Mouse (Mus musculus) midbrain, embryonic 14.5 days (tissue): ENCODE results near the gene Cbfa2t2. TPM values are rescaled to one million over a fixed set of nuclear protein-coding genes. Genes with fewer than 3 reads are reported as not detected.
A peak's percentile ranks its signal among the peaks of the same experiment; 100 is the strongest.

ENCODE experiments used
- ATAC-seq: fragments of 200-750 bp; cut with Nextera tagmentation; 2 replicates; pipeline ENCODE4 v1.8.0; 2017; ENCODE audit warnings: moderate number of reproducible peaks, moderate library complexity; ENCODE audit not compliant: low FRiP score, low TSS enrichment
- DNase-seq: peaks from one replicate; pipeline ENCODE4 v3.0.0-alpha.2; 2015
- H3K27ac ChIP-seq: fragments of 300-500 bp; sonication (generic); replicated peaks from 2 replicates; pipeline ENCODE4 v1.5.1; 2014; ENCODE audit warnings: mild to moderate bottlenecking, low read depth, low read length, moderate library complexity
- H3K27me3 ChIP-seq: fragments of 300-500 bp; sonication (generic); 2 replicates; pipeline ENCODE4 v1.6.1; 2014; ENCODE audit warnings: low read length, control low read depth, mixed read lengths; ENCODE audit not compliant: control insufficient read depth, insufficient read depth
- H3K36me3 ChIP-seq: fragments of 300-500 bp; sonication (generic); 2 replicates; pipeline ENCODE4 v1.6.1; 2014; ENCODE audit warnings: low read length, control low read depth; ENCODE audit not compliant: control insufficient read depth, insufficient read depth
- H3K4me1 ChIP-seq: fragments of 300-500 bp; sonication (generic); 2 replicates; pipeline ENCODE4 v1.6.1; 2014; ENCODE audit warnings: mild to moderate bottlenecking, antibody characterized with exemption, low read length, control low read depth; ENCODE audit not compliant: control insufficient read depth, insufficient read depth
- H3K4me2 ChIP-seq: fragments of 300-500 bp; sonication (generic); 2 replicates; pipeline ENCODE4 v1.6.1; 2014; ENCODE audit warnings: mild to moderate bottlenecking, low read length, moderate library complexity
- H3K4me3 ChIP-seq: fragments of 300-500 bp; sonication (generic); replicated peaks from 2 replicates; pipeline ENCODE4 v1.5.1; 2014; ENCODE audit warnings: low read depth, low read length
- H3K9ac ChIP-seq: fragments of 300-500 bp; sonication (generic); replicated peaks from 2 replicates; pipeline ENCODE4 v1.6.1; 2014; ENCODE audit warnings: mild to moderate bottlenecking, low read length, moderate library complexity
- H3K9me3 ChIP-seq: fragments of 300-500 bp; sonication (generic); 2 replicates; pipeline ENCODE4 v1.6.1; 2016; ENCODE audit warnings: low read length, control low read depth, mixed read lengths; ENCODE audit not compliant: control insufficient read depth
- WGBS: fragments of 180-500 bp; shearing (Covaris S2); extraction: QIAGEN DNeasy Blood & Tissue Kit; methylation state at CpG from one replicate; pipeline ENCODE4 v1.1.7; 2014; 5-methylcytosine and 5-hydroxymethylcytosine counted together
- polyA plus RNA-seq: library from polyadenylated mRNA; unstranded; fragments of >200 nt; fragmentation: Nextera tagmentation; extraction: Ambion mirVana; gene quantifications from 2 replicates; pipeline ENCODE4 v1.2.1, GENCODE M21; 2014

Gene Cbfa2t2
- polyA plus RNA-seq: 45.5 and 65.6 TPM in 2 replicates

DNA sequence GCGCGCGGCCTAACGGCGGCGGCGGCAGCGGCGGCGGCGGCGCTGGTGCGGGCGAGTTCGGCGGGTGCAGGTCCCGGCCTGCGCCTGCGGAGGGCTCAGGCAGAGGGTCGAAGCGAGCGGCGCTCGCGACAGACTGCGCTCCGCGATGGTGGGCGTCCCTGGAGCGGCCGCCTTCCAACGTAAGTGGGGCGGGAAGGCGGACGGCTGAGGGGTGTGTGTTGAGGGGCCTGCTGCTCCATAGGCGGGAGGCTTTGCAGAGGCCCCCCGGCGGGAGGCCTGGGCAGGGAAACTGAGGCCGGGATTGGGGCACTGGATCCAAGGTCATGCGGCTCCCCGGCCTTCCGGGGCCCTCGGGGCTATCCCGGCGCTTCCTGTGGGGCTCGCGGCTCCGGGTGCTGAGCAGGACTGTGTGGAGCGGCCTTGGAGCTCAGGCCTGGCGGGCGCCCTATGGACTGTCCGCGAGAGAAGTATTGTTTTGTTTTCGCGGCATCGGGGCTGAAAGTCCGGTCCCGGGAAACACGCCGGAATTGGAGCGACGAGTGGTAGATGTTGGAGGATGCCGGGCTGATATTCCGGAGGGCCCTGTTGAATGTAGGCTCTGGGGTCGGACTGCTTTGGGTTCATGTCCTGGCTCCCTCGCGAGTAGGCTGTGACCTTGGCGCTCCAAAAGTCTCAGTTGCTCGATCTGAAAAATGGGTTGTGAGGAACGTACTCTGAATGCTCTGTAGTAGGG lies at the start of gene Cbfa2t2:
TSS of gene Cbfa2t2 (plus strand) at position 24 of the 733 bp plus-strand sequence.
- peak; percentile 72 for DNase-seq
- peak within 1 kb of the TSS; percentile 73 for H3K9ac ChIP-seq
- H3K4me2 ChIP-seq: peak within 1 kb of the TSS; percentile 71
- peaks cover 19% of the 10 kb centered on the region for H3K4me1 ChIP-seq
- peak within 1 kb of the TSS; percentile 88 for H3K27ac ChIP-seq
- no peaks in the 10 kb centered on the region for H3K27me3 ChIP-seq
- H3K36me3 ChIP-seq: no peaks in the 10 kb centered on the region
- H3K9me3 ChIP-seq: no peaks in the 10 kb centered on the region
- peak within 1 kb of the TSS; percentile 58 for H3K4me3 ChIP-seq
- peak; percentile 91 for ATAC-seq
- WGBS: under 1% methylated on average over 49 of the region's 70 CpGs

GRCm38 (mm10) chr2:154390180-154390964 lies 45.9 kb upstream of the Cbfa2t2 start:
- H3K27ac ChIP-seq: no peak overlapping the region
- no peaks in the 10 kb centered on the region for H3K36me3 ChIP-seq
- H3K4me2 ChIP-seq: no peak overlapping the region
- DNase-seq (no peak), ATAC-seq (no peak)
- WGBS: 86% methylated on average over 11 of the region's 11 CpGs
- H3K4me1 ChIP-seq: no peaks in the 10 kb centered on the region
- no peak overlapping the region for H3K4me3 ChIP-seq
- H3K9me3 ChIP-seq: no peaks in the 10 kb centered on the region
- no peaks in the 10 kb centered on the region for H3K27me3 ChIP-seq
- H3K9ac ChIP-seq: no peak overlapping the region

GRCm38 (mm10) chr2:154394602-154395001 lies 41.7 kb upstream of the Cbfa2t2 start:
- no peak for DNase-seq
- ATAC-seq: no peak
- H3K27me3 ChIP-seq: no peaks in the 10 kb centered on the region
- H3K9me3 ChIP-seq: no peaks in the 10 kb centered on the region
- no peak overlapping the region for H3K4me2 ChIP-seq
- 79% methylated on average over 3 of the region's 3 CpGs for WGBS
- H3K9ac ChIP-seq: no peak overlapping the region
- no peaks in the 10 kb centered on the region for H3K4me1 ChIP-seq
- no peak overlapping the region for H3K27ac ChIP-seq
- no peaks in the 10 kb centered on the region for H3K36me3 ChIP-seq
- H3K4me3 ChIP-seq: no peak overlapping the region

- 85% methylated on average over 2 of the region's 2 CpGs for WGBS
- ATAC-seq (no peak), DNase-seq (no peak)
- Histone ChIP-seq H3K4me1 (no peaks in the 10 kb centered on the region), H3K27me3 (no peaks in the 10 kb centered on the region), H3K4me2 (no peak overlapping the region), H3K4me3 (no peak overlapping the region), H3K9ac (no peak overlapping the region), H3K36me3 (no peaks in the 10 kb centered on the region), H3K27ac (no peak overlapping the region), H3K9me3 (no peaks in the 10 kb centered on the region)
Observed at GRCm38 (mm10) chr2:154396529-154396928, 39.8 kb upstream of the Cbfa2t2 start.

DNA sequence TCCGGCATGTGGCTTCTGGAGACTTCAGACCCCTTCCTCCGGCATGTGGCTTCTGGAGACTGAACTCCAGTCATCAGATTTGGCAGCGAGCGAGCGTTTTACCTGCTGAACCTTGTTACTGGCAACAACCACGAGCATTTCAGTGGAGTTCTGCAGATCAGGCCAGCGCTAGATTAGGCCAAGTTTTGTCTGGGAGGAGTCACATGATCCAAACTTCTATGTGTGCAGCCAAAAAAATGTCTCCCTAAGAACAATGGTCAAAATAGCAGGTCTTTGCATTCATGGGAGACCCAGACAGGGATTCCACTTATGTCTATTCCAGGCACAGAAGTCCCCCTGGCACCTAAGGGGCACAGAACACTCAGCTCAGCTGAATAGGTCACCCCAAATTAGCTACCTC lies 38.0 kb upstream of the Cbfa2t2 start:
- H3K27me3 ChIP-seq: no peaks in the 10 kb centered on the region
- H3K36me3 ChIP-seq: no peaks in the 10 kb centered on the region
- H3K9me3 ChIP-seq: no peaks in the 10 kb centered on the region
- WGBS: 88% methylated on average over 7 of the region's 7 CpGs
- ATAC-seq (no peak), DNase-seq (no peak)
- H3K4me3 ChIP-seq: no peak overlapping the region
- no peak overlapping the region for H3K27ac ChIP-seq
- H3K4me2 ChIP-seq: no peak overlapping the region
- H3K4me1 ChIP-seq: 0 out of 2 replicates have a peak, but pooled peaks cover 4% of the 10 kb centered on the region
- no peak overlapping the region for H3K9ac ChIP-seq

- Histone ChIP-seq H3K4me3 (no peak overlapping the region), H3K36me3 (no peaks in the 10 kb centered on the region), H3K27me3 (no peaks in the 10 kb centered on the region), H3K4me1 (0 out of 2 replicates have a peak, but pooled peaks cover 4% of the 10 kb centered on the region), H3K9me3 (no peaks in the 10 kb centered on the region), H3K9ac (no peak overlapping the region), H3K4me2 (no peak overlapping the region), H3K27ac (0 out of 2 replicates have a peak overlapping the region, but pooled peaks have one; percentile 37)
- peak; percentile 41 for DNase-seq
- 85% methylated on average over 2 of the region's 2 CpGs for WGBS
- no peak for ATAC-seq
Observed at GRCm38 (mm10) chr2:154399325-154399724, 37.0 kb upstream of the Cbfa2t2 start.

GRCm38 (mm10) chr2:154401976-154402375 lies 34.3 kb upstream of the Cbfa2t2 start:
- ATAC-seq (no peak), DNase-seq (no peak)
- no peak overlapping the region for H3K4me2 ChIP-seq
- H3K9me3 ChIP-seq: no peaks in the 10 kb centered on the region
- no peak overlapping the region for H3K27ac ChIP-seq
- no peaks in the 10 kb centered on the region for H3K27me3 ChIP-seq
- H3K4me3 ChIP-seq: no peak overlapping the region
- peaks cover 11% of the 10 kb centered on the region; the same call in 1 of the 2 replicates for H3K4me1 ChIP-seq
- WGBS: 58% methylated on average over 1 of the region's 1 CpGs
- no peak overlapping the region for H3K9ac ChIP-seq
- no peaks in the 10 kb centered on the region for H3K36me3 ChIP-seq

DNA sequence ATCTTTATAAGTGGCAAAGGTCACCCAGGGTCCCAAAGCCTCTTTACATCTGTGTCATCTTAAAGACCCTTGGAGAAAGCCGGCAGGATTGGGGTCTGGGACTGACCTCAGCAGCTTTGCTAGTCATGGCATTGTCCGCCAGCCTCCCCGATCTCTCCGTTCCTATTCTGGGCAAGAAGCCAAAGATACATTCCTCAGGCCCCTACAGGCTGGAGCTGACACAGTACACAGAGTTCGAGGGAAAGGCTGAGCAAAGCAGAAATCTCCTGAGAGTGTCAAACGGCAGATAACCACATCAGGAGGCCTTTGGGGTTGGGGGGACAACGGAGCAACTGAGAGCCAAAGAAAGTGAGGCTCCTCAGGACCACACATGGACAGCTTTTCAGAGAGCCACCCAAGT lies 33.5 kb upstream of the Cbfa2t2 start:
- H3K4me1 ChIP-seq: peaks cover 11% of the 10 kb centered on the region; the same call in 1 of the 2 replicates
- peak; percentile 76 for DNase-seq
- H3K27me3 ChIP-seq: no peaks in the 10 kb centered on the region
- H3K27ac ChIP-seq: no peak overlapping the region
- H3K9me3 ChIP-seq: no peaks in the 10 kb centered on the region
- H3K4me2 ChIP-seq: no peak overlapping the region
- no peak for ATAC-seq
- 31% methylated on average over 7 of the region's 7 CpGs for WGBS
- H3K4me3 ChIP-seq: no peak overlapping the region
- H3K36me3 ChIP-seq: no peaks in the 10 kb centered on the region
- H3K9ac ChIP-seq: no peak overlapping the region
